Mouse (Mus musculus) midbrain, embryonic 12.5 days (tissue): ENCODE data around the gene Pde1a. TPM values are rescaled to one million over a fixed set of nuclear protein-coding genes. Genes with fewer than 3 reads are reported as not detected.

Source experiments
- polyA plus RNA-seq: library from polyadenylated mRNA; unstranded; fragments of >200 nt; fragmentation: Nextera tagmentation; extraction: Ambion mirVana; gene quantifications from 2 replicates; pipeline ENCODE4 v1.2.1, GENCODE M21; 2016

Gene Pde1a
- polyA plus RNA-seq, 1 experiment from 2014 or later, result 1.5 TPM

Other genes starting within 250 kb of the Pde1a start
- not detected in 2 replicates for gene Prdx6b, start 163.0 kb upstream of the Pde1a start, polyA plus RNA-seq
- 89.7 and 90.8 TPM in 2 replicates for gene Dnajc10, start 186.0 kb upstream of the Pde1a start, polyA plus RNA-seq